Mouse (Mus musculus): ENCODE measurements at regions not wholly inside any gene's neighbourhood (a gene's known extent, or its start where the extent isn't known, plus 50 kb on each side); places are given as distances from the start of the nearest gene placed in this dataset.

- no peak for DNase-seq (ENCODE audit: low read depth, low spot score)
Observed at GRCm38 (mm10) chr6:117570346-117570745, 270.6 kb upstream of the Zfp637 start.

GRCm38 (mm10) chr6:117570791-117571190, 270.2 kb upstream of the Zfp637 start:
- no peak for DNase-seq (ENCODE audit: low read depth, low spot score)

- no peak for DNase-seq (ENCODE audit: low read depth, low spot score)
Observed at GRCm38 (mm10) chr6:117572006-117572405, 269.0 kb upstream of the Zfp637 start.

- no peak for DNase-seq (ENCODE audit: low read depth, low spot score)
Observed at GRCm38 (mm10) chr6:117573371-117573770, 267.6 kb upstream of the Zfp637 start.

- DNase-seq (ENCODE audit: low read depth, low spot score), result no peak
Observed at GRCm38 (mm10) chr6:117574146-117574545, 266.8 kb upstream of the Zfp637 start.

- no peak for DNase-seq (ENCODE audit: low read depth, low spot score)
Observed at GRCm38 (mm10) chr6:117575057-117575456, 265.9 kb upstream of the Zfp637 start.

GRCm38 (mm10) chr6:117576021-117576420, 265.0 kb upstream of the Zfp637 start:
- no peak for DNase-seq (ENCODE audit: low read depth, low spot score)

GRCm38 (mm10) chr6:117577539-117578521, 263.1 kb upstream of the Zfp637 start:
- peak; percentile 8 for DNase-seq (ENCODE audit: low read depth, low spot score)

GRCm38 (mm10) chr6:117580951-117581350, 260.0 kb upstream of the Zfp637 start:
- no peak for DNase-seq (ENCODE audit: low read depth, low spot score)

GRCm38 (mm10) chr6:117583121-117583520, 257.9 kb upstream of the Zfp637 start:
- DNase-seq (ENCODE audit: low read depth, low spot score), result no peak

- no peak for DNase-seq (ENCODE audit: low read depth, low spot score)
Observed at GRCm38 (mm10) chr6:117584563-117584962, 256.4 kb upstream of the Zfp637 start.

GRCm38 (mm10) chr6:117596166-117596840, 244.7 kb upstream of the Zfp637 start:
- no peak for DNase-seq (ENCODE audit: low read depth, low spot score)

GRCm38 (mm10) chr6:117604834-117605233, 236.1 kb upstream of the Zfp637 start:
- no peak for DNase-seq (ENCODE audit: low read depth, low spot score)

- DNase-seq (ENCODE audit: low read depth, low spot score), result no peak
Observed at GRCm38 (mm10) chr6:117605685-117606084, 235.3 kb upstream of the Zfp637 start.

- DNase-seq (ENCODE audit: low read depth, low spot score), result no peak
Observed at GRCm38 (mm10) chr6:117606211-117606610, 234.8 kb upstream of the Zfp637 start.

- DNase-seq (ENCODE audit: low read depth, low spot score), result no peak
Observed at GRCm38 (mm10) chr6:117607023-117607422, 234.0 kb upstream of the Zfp637 start.

GRCm38 (mm10) chr6:117609476-117610404, 231.2 kb upstream of the Zfp637 start:
- no peak for DNase-seq (ENCODE audit: low read depth, low spot score)

GRCm38 (mm10) chr6:117611281-117611680, 229.7 kb upstream of the Zfp637 start:
- DNase-seq (ENCODE audit: low read depth, low spot score), result no peak

- no peak for DNase-seq (ENCODE audit: low read depth, low spot score)
Observed at GRCm38 (mm10) chr6:117611965-117612364, 229.0 kb upstream of the Zfp637 start.

- no peak for DNase-seq (ENCODE audit: low read depth, low spot score)
Observed at GRCm38 (mm10) chr6:117612421-117612820, 228.6 kb upstream of the Zfp637 start.

GRCm38 (mm10) chr6:117613656-117614350, 227.2 kb upstream of the Zfp637 start:
- no peak for DNase-seq (ENCODE audit: low read depth, low spot score)

All from retina, postnatal 7 days (tissue).